Mouse (Mus musculus) layer of hippocampus, adult 2 months (tissue): Measurements from ENCODE around the gene Reg4. TPM values are rescaled to one million over a fixed set of nuclear protein-coding genes. Genes with fewer than 3 reads are reported as not detected.

ENCODE experiments used
- DNase-seq, 2 experiments: peaks; one replicate each; pipeline ENCODE4 v3.0.0; 2022; ENCODE audit warnings: low spot score in 2 of 2
- H3K27ac ChIP-seq: fragments of 200-600 bp; 2 replicates; pipeline ENCODE4 v1.8.1; 2022
- H3K4me3 ChIP-seq: fragments of 200-600 bp; 2 replicates; pipeline ENCODE4 v1.8.1; 2022; ENCODE audit warnings: mild to moderate bottlenecking
- CTCF ChIP-seq: fragments of 200-600 bp; conservative IDR thresholded peaks from 2 replicates; pipeline ENCODE4 v1.8.1; 2022; ENCODE audit warnings: antibody characterized with exemption, mild to moderate bottlenecking, moderate library complexity
- total RNA-seq, 2 experiments: library from RNA; stranded (reverse); gene quantifications; 2 replicates each; pipeline ENCODE4 v1.2.3; 2021

Reg4 gene
- total RNA-seq, 2 experiments from 2014 or later, result not detected

GRCm38 (mm10) chr3:98273623-98274398, 51.9 kb downstream of the Reg4 start:
- Histone ChIP-seq H3K4me3 (no peak overlapping the region), H3K27ac (no peak overlapping the region)
- no peak for DNase-seq
- TF ChIP-seq CTCF, result no peak

- no peak for TF ChIP-seq CTCF
- Histone ChIP-seq H3K27ac (peak overlapping the region; percentile 6; the same call in 1 of the 2 replicates), H3K4me3 (no peak overlapping the region)
- DNase-seq, result no peak
Observed at GRCm38 (mm10) chr3:98279682-98280081, 57.7 kb downstream of the Reg4 start.

- Histone ChIP-seq H3K4me3 (peak within 1 kb of the TSS; percentile 43), H3K27ac (peak within 1 kb of the TSS; percentile 54; the same call in 1 of the 2 replicates)
- no peak for TF ChIP-seq CTCF
- no peak for DNase-seq
Observed at GRCm38 (mm10) chr3:98280204-98280932, 58.4 kb downstream of the Reg4 start, which contains the start of gene Hmgcs2. TSS of gene Hmgcs2 (plus strand) at chr3:98280435.

- peak; percentile 47 to 53 for DNase-seq
- peak; percentile 99 for TF ChIP-seq CTCF
- Histone ChIP-seq H3K27ac (peak overlapping the region; percentile 54; the same call in 1 of the 2 replicates), H3K4me3 (peak overlapping the region; percentile 43)
Observed at GRCm38 (mm10) chr3:98280933-98281678, 59.1 kb downstream of the Reg4 start.

- no peak for TF ChIP-seq CTCF
- H3K4me3 ChIP-seq, result no peak overlapping the region
- no peak overlapping the region for H3K27ac ChIP-seq
- DNase-seq, result no peak
Observed at GRCm38 (mm10) chr3:98282422-98282821, 60.5 kb downstream of the Reg4 start.

- DNase-seq, result no peak
- TF ChIP-seq CTCF, result no peak
- H3K27ac ChIP-seq, result no peak overlapping the region
- H3K4me3 ChIP-seq, result no peak overlapping the region
Observed at GRCm38 (mm10) chr3:98283205-98283604, 61.2 kb downstream of the Reg4 start.

Other genes with a start within 250 kb of the Reg4 start
- gene Notch2, start 208.6 kb upstream of the Reg4 start, total RNA-seq, result 10 to 100 TPM; 22.2 to 25.5 TPM
- not detected for gene Adam30, start 61.5 kb upstream of the Reg4 start, total RNA-seq
- 10 to 100 TPM in 1 of 2 experiments, 1 to 10 TPM in 1; 8.3 to 10.3 TPM for gene Hmgcs2, start 58.3 kb downstream of the Reg4 start, total RNA-seq
- gene Phgdh, start 117.8 kb downstream of the Reg4 start, total RNA-seq, result 10 to 100 TPM; 66.8 to 82.0 TPM
- gene Zfp697, start 160.3 kb downstream of the Reg4 start, total RNA-seq, result 10 to 100 TPM; 28.5 to 29.1 TPM
- not detected for gene Gm4450, start 235.0 kb downstream of the Reg4 start, total RNA-seq